ENCODE assay signal across 10 mouse cellular contexts in the genomic region with DNA sequence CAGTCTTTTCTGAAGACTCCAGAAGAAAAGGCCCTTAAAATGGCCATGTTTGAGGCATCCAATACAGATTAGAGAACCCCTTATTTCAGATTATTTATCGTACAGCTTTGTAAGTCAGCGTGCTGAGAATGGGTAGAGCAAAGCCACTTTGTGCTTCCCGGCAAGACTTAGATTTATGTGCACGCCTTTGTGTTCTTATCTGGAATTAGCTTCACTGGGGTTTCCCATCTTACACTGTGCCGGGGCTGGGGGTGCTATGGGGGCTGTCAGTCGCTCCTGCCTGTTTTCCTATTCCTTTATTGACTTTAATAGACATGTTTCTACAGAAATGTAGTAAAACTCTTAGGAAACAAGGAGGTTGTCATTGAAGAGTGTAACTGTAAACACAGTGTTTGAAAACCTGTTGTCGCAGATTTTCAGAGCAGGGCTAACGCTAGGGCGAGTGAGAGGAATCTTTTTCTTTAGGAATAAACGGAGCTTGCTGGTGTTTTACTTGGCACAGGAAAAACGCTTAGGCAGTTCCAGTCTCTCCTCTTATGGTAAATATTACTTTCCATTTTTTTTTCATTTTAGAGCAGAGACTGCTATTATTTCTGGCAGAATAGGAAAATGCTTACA. TPM values are rescaled to one million over a fixed set of nuclear protein-coding genes. Genes with fewer than 3 reads are reported as not detected.
A peak's percentile ranks its signal among the peaks of the same experiment; 100 is the strongest.
DNase-seq lines count a peak whose midpoint lies in the region; ATAC-seq lines count a peak whose summit lies in the region.
"Had no signal": no experiment of that assay in that cellular context is flagged by ENCODE, and none has a peak within 500 bp of the region (broad histone marks: within the 10 kb centered on the region; RNA-seq: fewer than 3 reads in every experiment).

No protein-coding gene starts in this region.

- peaks cover 71% of the 10 kb centered on the region for H3K4me1 ChIP-seq in heart, embryonic 13.5 days
- H3K4me1 ChIP-seq in embryonic facial prominence, embryonic 10.5 days, result peaks cover 36% of the 10 kb centered on the region
- 0 out of 2 replicates have a peak, but pooled peaks cover 2% of the 10 kb centered on the region for H3K4me1 ChIP-seq in hindbrain, embryonic 11.5 days (replicated peaks; ENCODE audit: control insufficient read depth, insufficient read depth, low read length)
- peaks cover 32% of the 10 kb centered on the region for H3K4me1 ChIP-seq in midbrain, embryonic 13.5 days (replicated peaks)

- ATAC-seq in heart, embryonic 13.5 days (ENCODE audit: extremely low read depth, insufficient number of reproducible peaks, low FRiP score, low TSS enrichment), result no peak
- ATAC-seq in hindbrain, embryonic 11.5 days (ENCODE audit: low FRiP score), result no peak
- no peak for ATAC-seq in midbrain, embryonic 13.5 days

- 32% methylated on average over 11 of the region's 11 CpGs for WGBS in heart, embryonic 13.5 days
- 87% methylated on average over 11 of the region's 11 CpGs for WGBS in embryonic facial prominence, embryonic 10.5 days
- 74% methylated on average over 11 of the region's 11 CpGs for WGBS in hindbrain, embryonic 11.5 days
- WGBS in midbrain, embryonic 13.5 days, result 67% methylated on average over 11 of the region's 11 CpGs

- H3K4me2 ChIP-seq in heart, embryonic 13.5 days, result peak overlapping the region; percentile 92
- peak overlapping the region; percentile 12 for H3K4me2 ChIP-seq in hindbrain, embryonic 11.5 days (replicated peaks; ENCODE audit: low read depth, low read length)
- H3K4me2 ChIP-seq in midbrain, embryonic 13.5 days (replicated peaks), result peak overlapping the region; percentile 88

- H3K9ac ChIP-seq in heart, embryonic 13.5 days, result peak overlapping the region; percentile 95
- H3K9ac ChIP-seq in hindbrain, embryonic 11.5 days (ENCODE audit: low read depth, low read length), result no peak overlapping the region
- H3K9ac ChIP-seq in midbrain, embryonic 13.5 days (replicated peaks), result peak overlapping the region; percentile 15

- H3K27me3 ChIP-seq in heart, embryonic 13.5 days (replicated peaks), result no peaks in the 10 kb centered on the region
- H3K27me3 ChIP-seq in embryonic facial prominence, embryonic 10.5 days (replicated peaks; ENCODE audit: low read depth, poor library complexity, severe bottlenecking), result peaks cover 32% of the 10 kb centered on the region
- no peaks in the 10 kb centered on the region; the same call in 1 of the 2 replicates for H3K27me3 ChIP-seq in hindbrain, embryonic 11.5 days (ENCODE audit: control insufficient read depth, insufficient read depth, low read length)
- peaks cover 17% of the 10 kb centered on the region; the same call in 1 of the 2 replicates for H3K27me3 ChIP-seq in midbrain, embryonic 13.5 days

- DNase-seq in heart, adult 18-20 months, result no peak
- DNase-seq in embryonic facial prominence, embryonic 10.5 days (ENCODE audit: low spot score), result no peak
- DNase-seq in hindbrain, embryonic 11.5 days (ENCODE audit: low spot score), result no peak
- no peak for DNase-seq in gastrocnemius, postnatal 14 days
- DNase-seq in B cell, adult 2 months, result no peak
- DNase-seq in kidney, postnatal 14 days, result no peak
- DNase-seq: thymus, postnatal 36 days had no signal

- H3K36me3 ChIP-seq in heart, embryonic 13.5 days, result peaks cover 16% of the 10 kb centered on the region
- H3K36me3 ChIP-seq in embryonic facial prominence, embryonic 10.5 days (replicated peaks), result peaks cover 3% of the 10 kb centered on the region
- H3K36me3 ChIP-seq in hindbrain, embryonic 11.5 days (ENCODE audit: control insufficient read depth, insufficient read depth, low read length), result no peaks in the 10 kb centered on the region
- no peaks in the 10 kb centered on the region for H3K36me3 ChIP-seq in midbrain, embryonic 13.5 days

- peak overlapping the region; percentile 86 for H3K4me3 ChIP-seq in heart, embryonic 13.5 days
- H3K4me3 ChIP-seq in embryonic facial prominence, embryonic 10.5 days, result peak overlapping the region; percentile 29; the same call in 1 of the 2 replicates
- H3K4me3 ChIP-seq in hindbrain, embryonic 11.5 days (ENCODE audit: low read depth, low read length), result peak overlapping the region; percentile 6
- peak overlapping the region; percentile 20 for H3K4me3 ChIP-seq in midbrain, embryonic 13.5 days (replicated peaks)

- no peaks in the 10 kb centered on the region for H3K9me3 ChIP-seq in heart, embryonic 13.5 days
- no peaks in the 10 kb centered on the region for H3K9me3 ChIP-seq in embryonic facial prominence, embryonic 10.5 days
- no peaks in the 10 kb centered on the region for H3K9me3 ChIP-seq in hindbrain, embryonic 11.5 days (ENCODE audit: control insufficient read depth, low read length)
- H3K9me3 ChIP-seq in midbrain, embryonic 13.5 days, result no peaks in the 10 kb centered on the region

- H3K27ac ChIP-seq in heart, embryonic 13.5 days (replicated peaks), result peak overlapping the region; percentile 96
- H3K27ac ChIP-seq in embryonic facial prominence, embryonic 10.5 days (replicated peaks), result no peak overlapping the region; the same call in 1 of the 2 replicates
- no peak overlapping the region for H3K27ac ChIP-seq in hindbrain, embryonic 11.5 days (ENCODE audit: low read depth, low read length)
- H3K27ac ChIP-seq in midbrain, embryonic 13.5 days, result no peak overlapping the region

- intact Hi-C loops in gastrocnemius, postnatal 14 days (cut with DNase I; ENCODE audit: low total_unique reads), result no loop called here

RNA-seq across cellular contexts. Expression of gene Lhfp, which starts 3.5 kb away (rescaled TPM):
- polyA plus RNA-seq in heart, embryonic 13.5 days (2015; fragmentation: Nextera tagmentation; extraction: Ambion mirVana), result 82.7 and 92.5 TPM in 2 replicates
- total RNA-seq in heart, adult 18-20 months (2021), result 10 to 100 TPM; 42.5 to 44.2 TPM
- 20.6 and 26.1 TPM in 2 replicates for polyA plus RNA-seq in embryonic facial prominence, embryonic 10.5 days (2016; fragmentation: Nextera tagmentation; extraction: Ambion mirVana)
- polyA plus RNA-seq in hindbrain, embryonic 11.5 days (2014; fragmentation: Nextera tagmentation; extraction: Ambion mirVana), result 45.2 and 60.5 TPM in 2 replicates
- polyA plus RNA-seq in midbrain, embryonic 13.5 days (2015; fragmentation: Nextera tagmentation; extraction: Ambion mirVana), result 47.3 and 48.8 TPM in 2 replicates
- total RNA-seq in gastrocnemius, postnatal 14 days (2021), result 10 to 100 TPM; 29.4 to 33.7 TPM
- total RNA-seq: hematopoietic stem cell, adult 5-6 weeks had no signal

RNA-seq across cellular contexts. Expression of gene Cog6, which starts 27.8 kb away (rescaled TPM):
- polyA plus RNA-seq in heart, embryonic 13.5 days (2015; fragmentation: Nextera tagmentation; extraction: Ambion mirVana), result 48.0 and 50.2 TPM in 2 replicates
- total RNA-seq in heart, adult 18-20 months (2021), result 10 to 100 TPM; 52.9 to 57.5 TPM
- polyA plus RNA-seq in embryonic facial prominence, embryonic 10.5 days (2016; fragmentation: Nextera tagmentation; extraction: Ambion mirVana), result 37.1 and 39.7 TPM in 2 replicates
- polyA plus RNA-seq in hindbrain, embryonic 11.5 days (2014; fragmentation: Nextera tagmentation; extraction: Ambion mirVana), result 52.1 and 56.5 TPM in 2 replicates
- polyA plus RNA-seq in midbrain, embryonic 13.5 days (2015; fragmentation: Nextera tagmentation; extraction: Ambion mirVana), result 57.9 and 59.9 TPM in 2 replicates
- total RNA-seq in gastrocnemius, postnatal 14 days (2021), result 10 to 100 TPM; 27.7 to 31.5 TPM

Comparison
In these comparisons a context has a peak if more than half of its experiments do, and no peak if none do; other contexts are left out.
1. H3K4me2 ChIP-seq: peak in every context shown above with its lines; median percentile 92 in heart, embryonic 13.5 days; 88 in midbrain, embryonic 13.5 days; 12 in hindbrain, embryonic 11.5 days.
2. H3K4me3 ChIP-seq: peak in every context shown above with its lines; median percentile 86 in heart, embryonic 13.5 days; 29 in embryonic facial prominence, embryonic 10.5 days; 20 in midbrain, embryonic 13.5 days; 6 in hindbrain, embryonic 11.5 days.